ENCODE assay signal across 26 mouse cellular contexts in the genomic region with DNA sequence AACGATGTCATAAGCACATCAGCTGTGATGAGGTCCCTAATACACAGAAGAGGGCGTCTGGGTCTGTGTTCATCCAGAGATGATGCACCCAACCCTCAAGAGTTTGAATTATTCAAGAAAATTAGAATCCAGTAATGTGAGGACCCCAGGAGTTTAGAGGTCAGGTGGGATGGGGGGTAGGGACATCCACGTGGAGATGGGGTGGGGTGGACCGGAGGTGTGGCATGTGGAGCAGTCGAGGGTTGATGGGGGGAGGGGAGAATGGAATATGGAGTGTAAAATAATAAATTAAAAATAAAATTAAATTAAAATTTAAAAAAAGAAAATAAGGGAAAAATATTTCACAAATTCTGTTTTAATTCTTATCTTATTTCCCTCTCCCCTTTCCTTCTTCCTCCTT. TPM values are rescaled to one million over a fixed set of nuclear protein-coding genes. Genes with fewer than 3 reads are reported as not detected.
A peak's percentile ranks its signal among the peaks of the same experiment; 100 is the strongest.
DNase-seq lines count a peak whose midpoint lies in the region; ATAC-seq lines count a peak whose summit lies in the region.
"Had no signal": no experiment of that assay in that cellular context is flagged by ENCODE, and none has a peak within 500 bp of the region (broad histone marks: within the 10 kb centered on the region; RNA-seq: fewer than 3 reads in every experiment).

No protein-coding gene starts in this region.

- H3K36me3 ChIP-seq in forebrain, embryonic 11.5 days (ENCODE audit: control insufficient read depth, insufficient read depth, low read length), result no peaks in the 10 kb centered on the region
- H3K36me3 ChIP-seq in forebrain, embryonic 16.5 days (ENCODE audit: control insufficient read depth, insufficient read depth), result no peaks in the 10 kb centered on the region
- no peaks in the 10 kb centered on the region for H3K36me3 ChIP-seq in hindbrain, embryonic 12.5 days
- no peaks in the 10 kb centered on the region for H3K36me3 ChIP-seq in hindbrain, embryonic 16.5 days (ENCODE audit: control insufficient read depth, insufficient read depth, low read length)
- H3K36me3 ChIP-seq in midbrain, embryonic 11.5 days (ENCODE audit: control insufficient read depth, insufficient read depth, low read length), result no peaks in the 10 kb centered on the region
- H3K36me3 ChIP-seq in midbrain, embryonic 15.5 days (replicated peaks), result no peaks in the 10 kb centered on the region
- no peaks in the 10 kb centered on the region for H3K36me3 ChIP-seq in neural tube, embryonic 11.5 days (ENCODE audit: control insufficient read depth, insufficient read depth, low read length)
- H3K36me3 ChIP-seq: embryonic facial prominence, embryonic 10.5 days; embryonic facial prominence, embryonic 12.5 days; forebrain, embryonic 12.5 days; G1E had no signal

- H3K27me3 ChIP-seq in forebrain, embryonic 11.5 days (ENCODE audit: control insufficient read depth, insufficient read depth, low read length), result no peaks in the 10 kb centered on the region
- H3K27me3 ChIP-seq in forebrain, embryonic 16.5 days (replicated peaks; ENCODE audit: control insufficient read depth, insufficient read depth, low read length), result no peaks in the 10 kb centered on the region
- H3K27me3 ChIP-seq in hindbrain, embryonic 12.5 days, result no peaks in the 10 kb centered on the region
- H3K27me3 ChIP-seq in hindbrain, embryonic 16.5 days (replicated peaks; ENCODE audit: control insufficient read depth, insufficient read depth, low read length), result no peaks in the 10 kb centered on the region
- H3K27me3 ChIP-seq in midbrain, embryonic 11.5 days (ENCODE audit: control insufficient read depth, insufficient read depth, low read length), result no peaks in the 10 kb centered on the region
- H3K27me3 ChIP-seq in midbrain, embryonic 15.5 days (replicated peaks), result no peaks in the 10 kb centered on the region
- H3K27me3 ChIP-seq in neural tube, embryonic 11.5 days (ENCODE audit: control insufficient read depth, insufficient read depth, low read length), result no peaks in the 10 kb centered on the region
- H3K27me3 ChIP-seq: CH12.LX; embryonic facial prominence, embryonic 12.5 days; forebrain, embryonic 12.5 days; Patski had no signal

- H3K4me1 ChIP-seq in forebrain, embryonic 11.5 days (replicated peaks; ENCODE audit: control insufficient read depth, insufficient read depth, low read length), result no peaks in the 10 kb centered on the region
- no peaks in the 10 kb centered on the region for H3K4me1 ChIP-seq in forebrain, embryonic 16.5 days (replicated peaks; ENCODE audit: control insufficient read depth, insufficient read depth, low read length)
- H3K4me1 ChIP-seq in hindbrain, embryonic 12.5 days, result no peaks in the 10 kb centered on the region
- no peaks in the 10 kb centered on the region for H3K4me1 ChIP-seq in hindbrain, embryonic 16.5 days (ENCODE audit: control insufficient read depth, insufficient read depth, low read depth, low read length)
- no peaks in the 10 kb centered on the region for H3K4me1 ChIP-seq in midbrain, embryonic 11.5 days (ENCODE audit: control insufficient read depth, insufficient read depth, low read length)
- H3K4me1 ChIP-seq in midbrain, embryonic 15.5 days, result no peaks in the 10 kb centered on the region
- H3K4me1 ChIP-seq in neural tube, embryonic 11.5 days (ENCODE audit: control insufficient read depth, insufficient read depth, low read length), result no peaks in the 10 kb centered on the region
- H3K4me1 ChIP-seq: embryonic facial prominence, embryonic 10.5 days; embryonic facial prominence, embryonic 12.5 days; forebrain, embryonic 12.5 days had no signal

- no peak overlapping the region for H3K4me3 ChIP-seq in forebrain, embryonic 11.5 days (ENCODE audit: low read depth, low read length)
- no peak overlapping the region for H3K4me3 ChIP-seq in forebrain, embryonic 16.5 days (replicated peaks; ENCODE audit: low read length)
- no peak overlapping the region for H3K4me3 ChIP-seq in hindbrain, embryonic 12.5 days
- H3K4me3 ChIP-seq in hindbrain, embryonic 16.5 days (ENCODE audit: low read length), result no peak overlapping the region
- no peak overlapping the region for H3K4me3 ChIP-seq in midbrain, embryonic 11.5 days (ENCODE audit: low read depth, low read length)
- H3K4me3 ChIP-seq in midbrain, embryonic 15.5 days, result no peak overlapping the region
- H3K4me3 ChIP-seq in neural tube, embryonic 11.5 days (ENCODE audit: low read depth, low read length), result no peak overlapping the region
- H3K4me3 ChIP-seq: embryonic facial prominence, embryonic 10.5 days; embryonic facial prominence, embryonic 12.5 days; forebrain, embryonic 12.5 days had no signal

- 0 out of 2 replicates have a peak, but pooled peaks have one; percentile 65 for ATAC-seq in forebrain, embryonic 11.5 days (replicated peaks; ENCODE audit: low FRiP score)
- no peak for ATAC-seq in forebrain, embryonic 16.5 days
- peak; percentile 60; the same call in 1 of the 2 replicates for ATAC-seq in hindbrain, embryonic 12.5 days (ENCODE audit: low FRiP score)
- no peak for ATAC-seq in hindbrain, embryonic 16.5 days
- 0 out of 2 replicates have a peak, but pooled peaks have one; percentile 44 for ATAC-seq in midbrain, embryonic 11.5 days (ENCODE audit: low FRiP score)
- ATAC-seq in midbrain, embryonic 15.5 days (replicated peaks), result no peak
- ATAC-seq in neural tube, embryonic 11.5 days (ENCODE audit: insufficient read depth, low FRiP score, low TSS enrichment), result peak; percentile 53; the same call in 1 of the 2 replicates
- ATAC-seq: activated CD4-positive, CD25-positive, alpha-beta regulatory T cell, adult 4 months; CD4-positive, CD25-positive, alpha-beta regulatory T cell, adult 4 months; forebrain, embryonic 14.5 days; Patski had no signal

- DNase-seq in forebrain, embryonic 11.5 days (ENCODE audit: low spot score), result no peak
- no peak for DNase-seq in midbrain, embryonic 11.5 days (ENCODE audit: low spot score, missing footprints)
- DNase-seq in neural tube, embryonic 11.5 days (ENCODE audit: low spot score), result no peak
- DNase-seq in neural tube, embryonic 10.5 days (ENCODE audit: extremely low spot score, low spot score), result no peak
- DNase-seq: adrenal gland, adult 8-10 months; adrenal gland, postnatal 14 days; adrenal gland, postnatal 36 days; B cell, adult 2 months; cerebellum, adult 11-12 months; cerebellum, adult 2 months; cerebellum, adult 9-10 months; cerebellum, postnatal 10 days; cerebellum, postnatal 25 days had no signal

- no peak overlapping the region for H3K9ac ChIP-seq in forebrain, embryonic 11.5 days (ENCODE audit: low read length)
- H3K9ac ChIP-seq in forebrain, embryonic 16.5 days (replicated peaks; ENCODE audit: low read depth, low read length), result no peak overlapping the region
- no peak overlapping the region for H3K9ac ChIP-seq in hindbrain, embryonic 12.5 days
- no peak overlapping the region for H3K9ac ChIP-seq in hindbrain, embryonic 16.5 days (ENCODE audit: low read depth, low read length)
- no peak overlapping the region for H3K9ac ChIP-seq in midbrain, embryonic 11.5 days (ENCODE audit: low read length)
- no peak overlapping the region for H3K9ac ChIP-seq in midbrain, embryonic 15.5 days
- no peak overlapping the region for H3K9ac ChIP-seq in neural tube, embryonic 11.5 days (ENCODE audit: low read length)
- H3K9ac ChIP-seq: embryonic facial prominence, embryonic 12.5 days; forebrain, embryonic 12.5 days had no signal

- H3K4me2 ChIP-seq in forebrain, embryonic 11.5 days (ENCODE audit: low read depth, low read length, severe bottlenecking), result no peak overlapping the region
- no peak overlapping the region for H3K4me2 ChIP-seq in forebrain, embryonic 16.5 days (ENCODE audit: low read length)
- H3K4me2 ChIP-seq in hindbrain, embryonic 12.5 days (replicated peaks), result no peak overlapping the region
- H3K4me2 ChIP-seq in hindbrain, embryonic 16.5 days (ENCODE audit: low read length), result no peak overlapping the region
- no peak overlapping the region for H3K4me2 ChIP-seq in midbrain, embryonic 11.5 days
- H3K4me2 ChIP-seq in midbrain, embryonic 15.5 days, result no peak overlapping the region
- H3K4me2 ChIP-seq in neural tube, embryonic 11.5 days (ENCODE audit: low read depth), result no peak overlapping the region
- H3K4me2 ChIP-seq: embryonic facial prominence, embryonic 12.5 days; forebrain, embryonic 12.5 days had no signal

- 84% methylated on average over 5 of the region's 5 CpGs for WGBS in forebrain, embryonic 11.5 days
- 71% methylated on average over 5 of the region's 5 CpGs for WGBS in forebrain, embryonic 16.5 days
- 73% methylated on average over 5 of the region's 5 CpGs for WGBS in hindbrain, embryonic 12.5 days
- WGBS in hindbrain, embryonic 16.5 days, result 81% methylated on average over 5 of the region's 5 CpGs
- 81% methylated on average over 5 of the region's 5 CpGs for WGBS in midbrain, embryonic 11.5 days
- WGBS in midbrain, embryonic 15.5 days, result 79% methylated on average over 5 of the region's 5 CpGs
- 75% methylated on average over 5 of the region's 5 CpGs for WGBS in neural tube, embryonic 11.5 days

- no peaks in the 10 kb centered on the region for H3K9me3 ChIP-seq in forebrain, embryonic 11.5 days (ENCODE audit: control insufficient read depth, low read length)
- no peaks in the 10 kb centered on the region for H3K9me3 ChIP-seq in forebrain, embryonic 16.5 days (ENCODE audit: control insufficient read depth, low read length)
- H3K9me3 ChIP-seq in hindbrain, embryonic 12.5 days (replicated peaks), result no peaks in the 10 kb centered on the region
- H3K9me3 ChIP-seq in hindbrain, embryonic 16.5 days (ENCODE audit: control insufficient read depth, low read length), result no peaks in the 10 kb centered on the region
- no peaks in the 10 kb centered on the region for H3K9me3 ChIP-seq in midbrain, embryonic 11.5 days (ENCODE audit: control insufficient read depth, low read length)
- no peaks in the 10 kb centered on the region for H3K9me3 ChIP-seq in midbrain, embryonic 15.5 days
- H3K9me3 ChIP-seq in neural tube, embryonic 11.5 days (ENCODE audit: control insufficient read depth, low read length), result no peaks in the 10 kb centered on the region
- H3K9me3 ChIP-seq: embryonic facial prominence, embryonic 10.5 days; embryonic facial prominence, embryonic 12.5 days; forebrain, embryonic 12.5 days had no signal

- H3K27ac ChIP-seq in forebrain, embryonic 11.5 days (ENCODE audit: low read depth, low read length), result no peak overlapping the region
- H3K27ac ChIP-seq in forebrain, embryonic 16.5 days (ENCODE audit: low read length), result no peak overlapping the region
- no peak overlapping the region for H3K27ac ChIP-seq in hindbrain, embryonic 12.5 days
- H3K27ac ChIP-seq in hindbrain, embryonic 16.5 days (ENCODE audit: low read depth, low read length), result no peak overlapping the region
- no peak overlapping the region for H3K27ac ChIP-seq in midbrain, embryonic 11.5 days (ENCODE audit: low read depth, low read length)
- no peak overlapping the region for H3K27ac ChIP-seq in midbrain, embryonic 15.5 days
- no peak overlapping the region for H3K27ac ChIP-seq in neural tube, embryonic 11.5 days (ENCODE audit: low read depth, low read length)
- H3K27ac ChIP-seq: embryonic facial prominence, embryonic 10.5 days; embryonic facial prominence, embryonic 12.5 days; forebrain, embryonic 12.5 days had no signal

RNA-seq across cellular contexts. Expression of a gene that starts 27.9 kb away (rescaled TPM):
- 1.1 and 1.4 TPM in 2 replicates for polyA plus RNA-seq in forebrain, embryonic 11.5 days (2014; fragmentation: Nextera tagmentation; extraction: Ambion mirVana)
- polyA plus RNA-seq in forebrain, embryonic 16.5 days (2015; fragmentation: Nextera tagmentation; extraction: Ambion mirVana), result 8.3 and 9.6 TPM in 2 replicates
- polyA plus RNA-seq in hindbrain, embryonic 12.5 days (2016; fragmentation: Nextera tagmentation; extraction: Ambion mirVana), result 1.5 and 3.3 TPM in 2 replicates
- polyA plus RNA-seq in hindbrain, embryonic 16.5 days (2015; fragmentation: Nextera tagmentation; extraction: Ambion mirVana), result 6.0 and 6.3 TPM in 2 replicates
- 0.97 and 1.4 TPM in 2 replicates for polyA plus RNA-seq in midbrain, embryonic 11.5 days (2014; fragmentation: Nextera tagmentation; extraction: Ambion mirVana)
- 6.1 and 7.1 TPM in 2 replicates for polyA plus RNA-seq in midbrain, embryonic 15.5 days (2015; fragmentation: Nextera tagmentation; extraction: Ambion mirVana)
- 1.4 and 2.0 TPM in 2 replicates for polyA plus RNA-seq in neural tube, embryonic 11.5 days (2014; fragmentation: Nextera tagmentation; extraction: Ambion mirVana)
- polyA plus RNA-seq: activated CD4-positive, CD25-positive, alpha-beta regulatory T cell, adult 4 months; CD4-positive, CD25-positive, alpha-beta regulatory T cell, adult 4 months; G1E; Patski had no signal

Comparison
In these comparisons a context has a peak if more than half of its experiments do, and no peak if none do; other contexts are left out.
1. ATAC-seq: peak in forebrain, embryonic 11.5 days (single experiment), hindbrain, embryonic 12.5 days (single experiment), midbrain, embryonic 11.5 days (single experiment) and neural tube, embryonic 11.5 days (single experiment); none in forebrain, embryonic 16.5 days (single experiment), hindbrain, embryonic 16.5 days (single experiment) and midbrain, embryonic 15.5 days (single experiment).